Mouse (Mus musculus): ENCODE measurements around the gene Pak6.
A peak's percentile ranks its signal among the peaks of the same experiment; 100 is the strongest.

Pak6 gene

DNA sequence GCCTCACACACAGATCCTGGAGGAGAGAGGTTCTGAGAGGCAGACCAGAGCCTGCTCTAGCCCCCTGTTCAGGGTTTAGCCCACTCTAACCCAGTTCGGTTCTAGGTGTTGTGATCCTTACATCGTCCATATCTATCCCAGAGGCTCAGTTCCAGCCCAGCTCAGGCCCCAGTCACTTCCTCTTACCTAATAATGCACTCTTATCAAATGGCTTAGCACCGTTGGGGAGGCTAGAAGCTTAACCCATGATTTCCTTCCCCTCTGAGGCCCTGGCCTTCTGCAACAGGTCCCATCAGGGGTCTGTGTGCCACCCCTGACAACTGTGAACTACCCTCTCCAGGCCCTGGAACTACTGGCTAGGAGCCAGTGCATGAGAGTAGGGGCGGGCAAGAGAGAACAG, 66.1 kb downstream of the Pak6 start:
- DNase-seq (ENCODE audit: low spot score in 2 of 2) = no peak

- DNase-seq (ENCODE audit: low spot score in 2 of 2) = no peak
These were observed 66.9 kb downstream of the Pak6 start for GRCm38 (mm10) chr2:118729816-118730621.

GRCm38 (mm10) chr2:118730622-118730915, 67.5 kb downstream of the Pak6 start:
- peak; percentile 81 to 88 for DNase-seq (ENCODE audit: low spot score in 2 of 2)

- DNase-seq (ENCODE audit: low spot score in 2 of 2) = no peak
These were observed 68.9 kb downstream of the Pak6 start for GRCm38 (mm10) chr2:118731981-118732380.

- DNase-seq (ENCODE audit: low spot score in 2 of 2) = no peak
These were observed 70.2 kb downstream of the Pak6 start for GRCm38 (mm10) chr2:118733341-118733740.

GRCm38 (mm10) chr2:118740341-118740740, 77.2 kb downstream of the Pak6 start:
- DNase-seq (ENCODE audit: low spot score in 2 of 2) = no peak

DNA sequence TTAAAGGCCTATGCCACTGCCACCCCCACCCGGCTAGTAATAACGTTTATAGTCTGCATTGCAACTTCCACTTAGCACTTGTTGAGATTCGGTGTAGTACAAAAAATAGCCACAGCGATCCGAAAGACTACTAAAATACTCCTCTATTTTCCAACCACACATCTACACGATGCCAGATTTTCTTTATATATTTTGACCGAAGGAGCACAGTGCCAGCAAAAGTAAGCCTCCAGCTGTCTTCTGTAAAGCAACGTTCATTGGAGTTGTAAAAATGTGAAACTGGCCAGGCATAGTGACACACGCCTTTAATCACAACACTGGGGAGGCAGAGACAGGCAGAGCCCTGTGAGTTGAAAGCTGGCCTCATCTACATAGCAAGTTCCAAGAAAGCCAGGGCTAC, 78.1 kb downstream of the Pak6 start:
- DNase-seq (ENCODE audit: low spot score in 2 of 2) = no peak

DNA sequence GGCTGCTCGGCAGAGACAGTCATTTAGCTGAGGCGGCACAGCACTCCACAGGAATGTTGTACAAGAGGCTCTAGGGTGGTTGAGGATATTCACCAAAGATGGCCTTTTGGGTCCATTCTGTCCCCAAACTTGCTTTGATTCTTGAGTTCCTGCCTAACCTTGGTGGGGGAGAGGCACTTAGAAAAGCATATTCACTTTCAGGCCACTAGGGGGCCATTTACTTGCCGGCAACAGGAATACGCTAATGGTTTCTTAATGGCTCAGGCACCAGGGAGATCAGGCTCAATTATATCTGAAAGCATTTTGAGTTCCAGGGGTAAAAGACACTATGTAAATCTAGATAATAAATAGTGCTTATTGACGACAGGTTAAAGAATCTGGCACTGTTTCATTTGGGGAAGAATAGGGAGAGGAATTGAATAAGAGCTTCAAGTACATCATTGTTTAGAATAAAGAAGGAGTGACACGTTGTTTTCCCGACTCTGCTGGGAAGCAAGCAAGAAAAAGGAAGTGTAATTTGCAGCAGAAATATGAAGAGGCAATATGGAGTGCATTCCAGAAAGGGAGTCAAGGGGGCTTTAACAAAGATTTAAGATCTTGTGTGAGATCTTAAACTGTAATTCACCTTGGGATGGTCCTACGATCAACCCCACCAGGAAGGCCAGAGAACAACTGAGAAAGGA, 80.3 kb downstream of the Pak6 start:
- DNase-seq (ENCODE audit: low spot score in 2 of 2) = no peak

- no peak for DNase-seq (ENCODE audit: low spot score in 2 of 2)
These were observed 81.5 kb downstream of the Pak6 start for GRCm38 (mm10) chr2:118744621-118745020.

GRCm38 (mm10) chr2:118745232-118745884, 82.3 kb downstream of the Pak6 start, which contains the start of gene Inafm2:
Inafm2 (plus strand) TSS chr2:118745758.
- peak; percentile 84 to 90 for DNase-seq (ENCODE audit: low spot score in 2 of 2)

DNA sequence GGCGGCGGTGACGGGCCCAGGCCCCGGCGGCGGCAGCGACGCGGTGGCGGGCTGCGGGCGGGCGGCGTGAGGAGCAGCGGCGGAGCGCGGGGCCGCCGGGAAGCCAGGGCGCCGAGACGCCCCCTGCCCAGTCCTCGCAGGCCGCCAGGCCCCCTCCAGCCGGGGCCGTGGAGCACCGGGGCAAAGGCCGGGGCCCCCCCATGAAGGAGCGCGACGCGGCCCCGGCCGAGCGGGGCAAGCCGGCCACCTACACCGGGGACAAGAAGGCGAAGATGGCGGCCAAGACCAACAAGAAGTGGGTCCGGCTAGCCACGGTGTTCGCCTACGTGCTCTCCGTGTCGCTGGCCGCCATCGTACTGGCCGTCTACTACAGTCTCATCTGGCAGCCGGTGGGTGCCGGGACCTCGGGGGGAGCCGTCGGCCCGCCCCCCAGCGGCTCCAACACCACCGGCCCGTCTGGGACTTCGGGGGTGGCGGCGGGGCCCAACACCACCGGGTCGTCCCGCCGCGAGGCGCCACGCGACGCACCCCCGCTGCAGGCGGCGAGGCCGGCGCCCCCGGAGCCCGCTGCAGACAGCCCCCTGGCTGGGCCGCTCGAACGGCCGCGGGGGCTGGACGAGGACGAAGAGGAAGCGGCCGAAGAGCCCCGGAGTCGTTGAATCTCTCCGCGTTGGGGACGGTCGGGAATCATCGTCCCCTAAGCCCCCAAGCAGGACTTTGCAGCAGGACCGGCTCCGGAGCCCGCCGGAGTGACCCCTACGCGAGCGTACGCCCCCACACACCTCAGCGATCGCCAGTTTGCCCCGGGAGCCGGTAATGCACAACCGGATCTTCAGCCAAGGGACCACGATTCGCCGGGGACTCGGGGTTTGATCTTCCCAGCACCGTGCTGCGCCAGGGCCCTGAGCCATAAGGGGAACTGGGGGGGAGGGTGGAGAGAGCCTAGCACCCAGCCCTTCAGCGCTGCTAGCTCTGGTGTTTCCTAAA, 83.1 kb downstream of the Pak6 start:
- DNase-seq (ENCODE audit: low spot score in 2 of 2) = no peak

GRCm38 (mm10) chr2:118747301-118747960, 84.3 kb downstream of the Pak6 start:
- no peak for DNase-seq (ENCODE audit: low spot score in 2 of 2)
